Mouse (Mus musculus) right cerebral cortex, adult 2 months (tissue): ENCODE measurements around the gene Mtmr3.
A peak's percentile ranks its signal among the peaks of the same experiment; 100 is the strongest.

Experiments
- DNase-seq, 2 experiments: peaks; one replicate each; pipeline ENCODE4 v3.0.0; 2021 to 2022; ENCODE audit warnings: low spot score in 2 of 2

Gene Mtmr3

DNA sequence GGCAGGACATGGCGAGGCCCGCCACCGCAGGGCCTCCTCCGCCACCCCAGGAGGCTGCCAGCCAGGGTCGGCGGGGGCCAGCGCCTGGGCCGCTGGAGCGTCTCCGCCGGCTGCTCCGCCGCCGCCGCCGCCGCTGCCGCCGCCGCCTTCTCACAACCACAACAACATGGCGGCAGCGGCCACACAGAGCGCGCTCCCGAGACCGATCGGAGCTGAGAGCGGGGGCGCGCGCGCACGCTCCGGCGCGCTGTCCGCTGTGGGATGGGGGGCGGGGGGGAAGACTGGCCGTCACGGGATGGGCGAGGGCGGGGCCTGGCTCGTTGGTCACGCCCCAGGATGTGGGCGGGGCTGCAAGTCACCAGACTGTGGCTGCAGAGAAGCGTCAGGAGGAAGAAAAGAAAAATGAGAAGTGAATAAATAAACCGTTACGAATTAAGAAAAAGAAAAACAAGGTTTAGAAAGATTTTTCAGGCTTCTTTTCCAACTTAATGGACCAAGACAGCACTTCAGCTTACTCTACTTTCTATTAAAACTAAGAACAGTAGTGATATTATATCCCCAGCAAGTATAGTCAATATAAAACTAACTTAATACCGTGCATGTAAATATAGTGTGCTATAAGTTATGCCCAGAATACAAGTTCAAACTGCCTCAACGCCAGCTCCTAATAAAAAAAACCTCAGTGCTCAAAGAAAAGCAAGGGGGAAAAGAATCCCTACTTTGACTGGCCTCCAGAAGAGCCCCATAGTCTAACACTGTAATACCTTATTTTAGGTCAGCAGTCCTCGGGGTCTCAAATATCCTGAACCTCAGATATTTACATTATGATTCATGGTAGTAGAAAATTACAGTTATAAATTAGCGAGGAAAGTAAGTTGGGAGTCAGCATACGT, at the start of gene Mtmr3:
Mtmr3 (minus strand) TSS at position 256 of the 893 bp plus-strand sequence.
- peak; percentile 90 to 94 for DNase-seq

DNA sequence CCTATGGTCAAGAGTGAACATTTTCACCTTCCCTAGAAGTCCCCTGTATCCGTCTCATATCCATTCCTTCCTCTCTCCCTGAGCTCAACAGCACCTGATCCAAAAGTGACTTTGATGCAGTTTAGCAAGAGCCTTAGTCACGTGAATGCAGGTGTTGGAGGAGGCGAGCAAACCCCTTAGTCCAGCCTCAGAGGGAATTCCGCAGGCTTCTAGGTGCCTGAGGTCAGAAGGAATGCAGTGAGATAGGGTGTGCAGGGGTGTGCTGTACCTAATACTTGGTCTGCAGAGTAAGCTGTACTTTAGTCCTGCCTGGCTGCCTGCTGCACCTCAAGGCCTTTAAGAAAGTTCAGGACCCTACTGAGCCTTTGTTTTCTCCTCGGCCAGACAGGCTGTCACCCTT, 49.1 kb upstream of the Mtmr3 start:
- no peak for DNase-seq

DNA sequence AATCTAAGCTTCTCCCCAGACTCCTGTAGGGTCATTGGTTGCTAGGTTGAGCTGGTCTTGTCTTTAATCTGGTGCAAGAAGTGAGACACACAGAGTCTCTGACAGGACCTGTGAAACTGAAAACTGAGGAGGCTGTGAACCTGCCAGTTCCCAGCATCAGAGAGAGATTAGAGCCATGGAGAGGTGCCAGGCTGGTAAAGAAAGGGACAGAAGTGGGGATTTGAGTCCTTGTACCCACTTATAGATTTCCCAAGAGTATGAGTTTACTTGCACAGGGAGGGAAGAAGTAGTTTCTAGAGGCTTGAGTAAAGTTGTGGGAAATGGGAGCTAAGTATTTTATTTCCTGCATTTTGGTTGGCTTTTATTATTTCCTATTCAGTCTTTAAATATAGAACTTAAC, 46.5 kb upstream of the Mtmr3 start:
- DNase-seq = no peak

DNA sequence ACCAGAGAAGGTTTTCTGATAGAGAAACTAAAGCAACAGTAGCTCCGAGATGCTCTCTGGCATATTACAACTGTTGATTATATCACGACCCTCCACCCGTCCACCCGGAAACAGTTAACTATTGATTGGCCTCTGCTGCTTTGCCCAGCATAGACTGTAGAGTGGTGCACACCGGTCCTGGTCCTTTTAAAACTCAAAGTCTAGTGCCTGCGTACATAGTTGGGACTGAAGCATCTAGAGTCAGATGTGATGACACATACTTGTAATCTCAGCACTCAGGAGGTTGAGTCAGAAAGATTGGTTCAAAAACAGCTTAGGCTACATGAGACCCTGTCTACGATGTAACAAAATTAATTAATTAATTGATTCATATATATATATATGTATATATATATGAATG, 43.6 kb upstream of the Mtmr3 start:
- DNase-seq = no peak

DNA sequence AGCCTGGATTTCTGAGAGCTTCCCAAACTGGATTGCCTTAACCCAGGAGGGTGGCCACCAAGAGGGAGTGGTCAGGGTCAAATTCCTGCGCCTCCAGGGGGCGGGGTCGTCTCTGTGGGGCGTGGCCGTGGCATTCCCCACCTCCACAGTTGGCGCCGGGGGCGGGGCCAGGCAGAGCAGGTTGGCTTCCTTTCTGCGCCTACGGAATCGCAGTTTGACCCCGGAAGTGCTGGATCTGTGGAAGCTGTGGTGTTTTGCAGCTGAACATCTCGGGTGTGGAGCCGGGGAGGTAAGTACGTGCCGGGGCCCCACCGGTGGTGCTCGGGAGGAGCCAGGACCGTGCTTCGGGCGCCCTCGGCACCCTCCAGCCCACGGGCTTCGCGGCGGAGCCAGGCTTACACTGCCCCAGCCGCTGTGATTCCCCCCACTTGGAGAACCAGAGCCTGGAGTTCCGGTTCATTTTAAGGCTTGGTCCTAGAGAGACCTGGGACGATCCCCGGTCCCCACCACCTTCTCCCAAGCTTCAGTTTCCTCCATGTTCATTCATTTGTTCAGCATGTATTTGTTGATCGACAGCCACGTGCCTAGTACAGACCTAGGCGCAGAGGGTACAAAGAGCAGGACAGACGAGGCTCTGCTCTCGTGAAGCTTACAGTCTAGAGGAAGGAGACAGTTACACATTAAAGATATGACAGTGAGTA, 43.0 kb upstream of the Mtmr3 start, which contains the start of gene Ascc2:
Ascc2 (plus strand) TSS at position 214 of the 701 bp plus-strand sequence.
- DNase-seq = peak; percentile 87 to 90

DNA sequence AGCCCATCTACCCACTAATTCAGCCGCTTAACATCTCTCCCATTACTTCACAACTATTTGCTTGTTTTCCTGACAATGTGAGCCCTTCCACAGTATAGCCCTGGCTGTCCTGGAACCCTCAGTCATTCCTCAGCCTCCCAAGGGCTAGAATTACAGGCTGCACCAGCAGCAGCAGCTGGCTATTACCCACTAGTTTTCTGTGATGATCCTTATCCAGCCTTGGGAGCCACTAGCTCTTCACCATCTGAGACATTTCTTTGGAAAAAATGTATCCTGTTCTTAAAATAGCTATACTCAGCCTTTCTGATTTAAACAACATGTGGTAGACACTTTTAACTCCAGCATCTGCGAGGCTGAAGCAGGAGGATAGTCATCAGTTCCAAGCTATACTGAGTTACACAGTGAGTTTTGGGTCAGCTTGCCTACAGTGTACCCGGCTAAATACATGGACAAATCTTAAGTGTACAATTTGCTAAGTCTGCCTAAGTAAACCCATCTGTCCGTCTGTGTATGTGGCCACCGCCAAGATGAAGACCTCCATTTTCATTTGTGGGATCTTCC, 42.2 kb upstream of the Mtmr3 start:
- peak; percentile 13 to 21 for DNase-seq

DNA sequence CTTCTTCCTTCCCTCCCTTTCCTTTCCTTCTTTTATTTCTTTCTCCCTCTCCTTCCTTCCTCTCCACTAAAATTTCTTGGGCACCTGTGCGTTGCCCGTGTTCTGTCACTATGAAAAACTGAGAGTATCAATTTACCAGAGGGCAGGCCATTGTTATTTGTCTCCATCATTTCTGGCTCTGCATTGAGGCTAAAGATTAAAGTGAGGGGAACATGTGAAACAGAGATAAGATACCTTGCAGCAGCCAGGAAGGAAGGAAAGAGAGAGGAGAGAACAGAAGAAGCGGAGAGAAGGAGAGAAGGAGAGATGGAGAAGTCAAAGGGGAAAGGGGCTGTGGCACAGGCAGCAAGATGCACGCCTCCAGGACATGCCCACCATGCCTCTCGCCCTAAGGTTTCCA, 39.7 kb upstream of the Mtmr3 start:
- no peak for DNase-seq

DNA sequence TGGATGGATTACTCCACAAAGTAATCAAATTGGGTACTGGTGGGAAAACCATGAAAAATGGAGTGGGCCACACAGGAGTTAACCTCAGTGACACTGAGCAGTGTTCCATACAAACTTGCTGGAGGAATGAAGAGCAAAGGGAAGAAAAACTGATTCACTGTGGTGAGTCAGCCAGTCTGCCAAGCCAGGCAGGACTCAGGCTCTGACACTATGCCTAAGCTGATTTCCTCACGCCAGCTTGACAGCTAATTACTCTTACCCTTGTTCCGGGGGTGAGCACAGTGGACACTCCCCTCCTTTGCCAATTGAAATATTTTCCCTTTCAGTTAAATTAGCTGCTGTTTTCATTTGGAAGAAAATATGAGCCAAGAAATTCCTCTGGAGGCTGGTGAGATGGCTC, 38.8 kb upstream of the Mtmr3 start:
- no peak for DNase-seq

DNA sequence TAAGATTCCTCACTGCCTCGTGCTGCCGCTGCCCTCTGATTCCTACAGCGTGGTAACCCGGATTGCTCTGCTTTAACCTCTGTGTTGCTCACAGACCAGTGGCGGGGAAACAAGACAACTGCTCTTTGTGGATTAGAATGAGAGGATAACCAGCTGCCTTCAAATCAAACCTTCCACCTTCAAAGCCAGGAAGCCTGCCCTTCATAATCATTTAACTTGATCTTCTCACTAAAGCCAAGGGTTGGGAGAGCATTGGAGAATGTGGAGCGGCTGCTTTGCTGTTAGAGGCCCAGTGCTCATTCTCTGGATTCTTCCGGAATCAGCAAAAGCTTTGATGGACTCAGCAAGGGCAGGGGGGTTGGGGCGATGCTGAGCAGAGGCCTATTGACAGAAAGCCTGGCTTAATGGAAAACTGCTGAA, 35.2 kb upstream of the Mtmr3 start:
- DNase-seq = no peak

DNA sequence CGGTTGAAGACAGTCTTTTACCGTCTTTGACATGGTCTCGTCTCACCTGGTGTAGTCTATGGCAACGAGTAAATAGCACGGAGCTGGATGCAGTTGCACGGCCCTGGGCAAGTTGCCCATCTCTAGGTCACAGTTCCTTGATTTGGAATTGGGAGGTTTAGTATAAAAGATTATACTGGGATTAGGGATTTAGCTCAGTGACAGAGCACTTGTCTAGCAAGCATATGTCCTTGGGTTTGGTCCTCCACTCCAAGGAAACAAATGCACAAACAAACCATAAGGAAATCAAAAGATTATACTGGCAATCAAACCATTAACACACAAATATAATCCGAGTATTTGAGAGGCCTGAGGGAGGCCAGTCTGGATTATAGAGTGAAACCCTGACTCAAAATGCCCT, 33.0 kb upstream of the Mtmr3 start:
- DNase-seq = no peak

DNA sequence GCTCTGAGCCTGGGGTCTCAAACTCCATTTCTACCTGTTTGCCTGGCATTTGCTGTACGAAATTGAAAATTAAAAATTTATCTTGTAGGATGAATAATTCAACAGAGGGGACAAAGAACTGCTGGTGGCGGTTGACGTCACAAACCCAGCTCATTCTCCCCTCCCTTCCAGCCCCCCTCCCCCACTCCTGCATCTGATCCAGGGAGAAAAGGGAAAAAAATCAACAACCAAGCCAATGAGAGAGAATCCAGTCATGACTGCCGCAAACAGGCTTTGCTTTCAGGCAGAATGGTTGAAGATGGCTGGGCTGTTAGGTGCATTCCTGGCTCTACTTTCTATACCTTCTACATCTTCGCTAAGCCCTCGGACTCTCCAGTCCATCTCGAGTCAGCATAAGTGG, 31.3 kb upstream of the Mtmr3 start:
- no peak for DNase-seq

DNA sequence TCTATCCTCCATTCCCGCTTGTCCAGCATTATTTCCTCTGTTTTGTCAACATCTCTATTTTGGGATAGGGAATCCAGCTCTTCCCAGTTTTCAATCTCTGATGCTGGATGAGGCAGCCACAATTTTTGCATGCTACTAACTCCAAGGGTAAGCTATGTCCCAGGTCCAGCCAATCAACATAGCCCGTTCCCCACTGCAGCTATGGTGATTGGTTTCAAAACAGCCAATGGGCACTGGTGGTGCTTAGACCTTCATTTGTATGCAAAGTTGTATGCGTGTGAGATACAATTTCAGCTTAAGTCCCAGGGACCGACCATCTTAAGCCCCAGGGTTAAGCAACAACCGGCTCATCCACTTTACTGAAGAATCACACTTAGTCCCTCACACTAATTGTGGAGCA, 28.3 kb upstream of the Mtmr3 start:
- no peak for DNase-seq

DNA sequence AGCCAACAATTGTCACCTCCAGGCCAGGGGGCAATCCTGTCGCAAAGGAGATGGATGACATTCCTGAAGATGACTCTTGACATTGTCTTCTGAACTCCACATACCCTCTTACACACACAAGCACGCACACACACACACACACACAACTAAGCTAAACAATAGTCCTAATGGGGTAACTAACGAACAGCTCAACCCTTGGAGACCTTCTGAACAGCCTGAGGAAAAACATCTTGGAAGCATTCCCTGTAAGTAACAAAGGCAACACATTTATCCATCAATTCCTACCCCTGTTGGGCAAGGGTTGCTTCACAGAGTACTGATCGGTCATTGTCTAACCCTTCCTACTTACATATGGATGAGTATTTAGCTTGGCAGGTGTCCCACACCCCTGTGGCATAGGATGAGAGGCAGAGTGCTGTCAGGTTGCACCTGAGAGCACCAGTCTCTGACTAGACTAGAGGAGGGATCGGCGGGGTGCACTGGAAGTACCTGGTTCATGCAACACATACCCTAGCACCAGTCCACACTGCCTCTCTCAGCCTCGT, 27.9 kb upstream of the Mtmr3 start:
- no peak for DNase-seq

DNA sequence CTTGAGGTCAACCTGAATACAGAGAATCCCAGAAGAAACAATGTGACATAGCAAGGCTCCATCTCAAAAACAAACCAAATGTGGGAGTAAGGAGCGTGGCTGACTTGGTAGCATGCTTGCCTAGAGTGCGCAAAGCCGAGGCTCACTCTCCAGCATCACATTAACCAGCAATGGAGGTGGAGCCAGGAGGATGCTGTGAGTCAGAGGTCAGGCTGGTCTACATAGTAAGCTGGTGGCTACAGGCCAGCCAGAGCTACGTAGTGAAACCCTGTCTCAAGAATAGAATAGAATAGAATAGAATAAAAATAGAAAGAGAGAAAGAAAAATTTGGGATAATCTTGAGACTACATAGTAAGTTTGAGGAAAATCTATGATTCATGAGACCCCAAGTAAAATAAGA, 27.2 kb upstream of the Mtmr3 start:
- DNase-seq = no peak

DNA sequence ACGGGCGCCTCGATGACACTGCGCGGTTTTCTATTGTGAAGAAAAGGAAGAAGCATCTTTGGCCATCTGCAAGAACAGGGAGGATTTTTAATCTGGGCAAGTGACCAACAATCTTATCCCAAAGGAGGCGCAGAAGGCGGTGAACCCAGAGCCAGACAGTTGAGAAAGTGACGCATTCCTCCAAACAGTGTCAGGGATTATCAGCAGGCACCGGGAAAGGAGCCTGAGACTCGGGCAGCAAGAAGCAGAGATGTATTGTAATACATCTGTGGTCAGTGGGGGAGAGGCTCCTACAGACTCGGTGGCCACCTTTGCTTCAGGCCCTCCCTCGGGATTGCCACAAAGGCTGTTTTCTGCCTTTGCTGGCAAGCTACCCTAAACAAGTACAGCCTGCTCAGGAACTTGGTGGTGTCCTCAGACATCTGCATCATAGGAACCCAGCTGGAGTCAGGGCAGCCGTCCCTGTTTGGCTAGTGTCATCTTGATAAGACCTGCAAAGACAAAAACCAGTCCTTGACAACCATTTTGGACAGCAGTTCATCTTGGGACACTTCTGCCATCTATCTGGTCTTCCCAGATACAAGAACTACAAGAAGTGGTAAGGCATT, 25.9 kb upstream of the Mtmr3 start:
- peak in 1 of 2 experiments; percentile 16 for DNase-seq

DNA sequence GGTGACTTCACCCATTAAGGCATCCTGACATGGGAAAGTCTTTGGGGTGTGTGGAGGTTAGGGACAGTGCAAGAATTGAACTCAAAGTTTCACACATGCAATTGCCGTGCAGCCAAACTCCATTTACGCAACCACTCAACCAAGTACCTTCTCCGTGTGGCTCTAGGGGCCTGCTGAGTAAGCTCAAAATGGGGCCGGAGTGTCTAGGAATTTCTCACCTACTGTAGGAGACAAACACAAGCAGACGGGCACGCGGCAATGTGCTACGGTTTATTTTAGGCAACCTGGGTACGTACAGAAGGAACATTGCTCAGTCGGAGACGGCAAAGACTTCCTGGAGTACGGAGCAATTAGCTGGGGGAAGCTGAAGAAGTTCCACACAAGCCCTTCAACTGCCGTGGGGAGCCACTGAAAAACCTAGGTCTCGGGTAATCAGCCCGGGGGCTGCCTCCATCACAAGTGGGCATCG, 25.4 kb upstream of the Mtmr3 start, which contains the start of gene Gm11032:
Gm11032 (plus strand) TSS at position 51 of the 469 bp plus-strand sequence.
- peak; percentile 61 to 62 for DNase-seq

DNA sequence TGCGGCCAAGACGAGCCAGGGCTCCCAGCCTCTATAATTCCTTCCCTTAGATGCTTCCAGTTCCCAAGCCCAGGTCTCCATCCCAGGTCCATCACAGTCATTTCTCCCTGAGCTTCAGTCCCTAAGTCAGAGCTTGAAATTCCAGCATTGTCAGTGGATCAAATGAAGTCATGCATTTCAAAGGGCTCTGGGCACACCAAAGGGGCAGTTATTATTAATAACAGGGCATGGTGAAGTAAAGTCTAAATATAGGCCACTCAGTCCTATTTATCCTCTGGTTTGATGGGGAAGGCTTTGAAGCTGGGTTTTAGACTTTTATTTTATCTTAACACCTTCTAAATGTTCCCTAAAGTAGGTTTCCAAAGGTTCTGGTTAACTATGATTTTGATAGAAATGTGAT, 17.2 kb upstream of the Mtmr3 start:
- no peak for DNase-seq

DNA sequence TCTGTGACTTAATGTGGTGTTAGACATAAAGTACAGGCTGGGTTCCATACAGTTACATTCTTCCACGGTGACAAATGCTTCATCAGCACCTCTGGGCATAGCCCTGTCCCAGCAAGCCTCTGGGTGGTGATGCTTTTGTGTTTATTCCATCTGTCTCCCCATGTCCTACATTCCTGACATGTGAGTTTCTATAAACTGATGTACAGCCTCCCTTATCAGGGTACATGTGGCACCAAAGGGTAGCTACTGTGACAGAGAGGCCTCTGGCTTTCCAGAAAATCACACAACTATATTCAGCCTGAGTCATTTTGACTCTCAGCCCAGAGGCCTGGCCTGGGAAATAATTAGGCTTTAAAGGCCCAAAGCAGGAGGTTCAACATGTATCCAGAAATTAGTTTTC, 11.9 kb upstream of the Mtmr3 start:
- no peak for DNase-seq

DNA sequence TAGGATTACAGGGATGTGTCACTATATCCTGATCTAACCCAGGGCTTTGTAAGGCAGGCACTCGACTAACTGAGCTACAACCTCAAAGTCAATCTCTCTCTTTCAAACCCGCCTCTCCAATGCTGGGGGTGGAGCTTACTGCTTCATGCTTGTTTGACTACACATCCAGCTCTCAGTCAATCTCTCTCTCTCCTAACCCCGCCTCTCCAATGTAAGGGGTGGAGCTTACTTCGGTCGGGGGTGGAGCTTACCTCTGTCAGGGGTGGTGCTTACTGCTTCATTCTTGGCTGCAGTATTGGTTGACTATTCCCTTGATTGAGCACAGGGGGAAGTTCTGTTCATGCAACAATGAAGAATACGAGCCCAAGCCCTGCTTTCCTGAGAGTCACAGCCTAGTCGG, 10.8 kb upstream of the Mtmr3 start:
- DNase-seq = no peak

DNA sequence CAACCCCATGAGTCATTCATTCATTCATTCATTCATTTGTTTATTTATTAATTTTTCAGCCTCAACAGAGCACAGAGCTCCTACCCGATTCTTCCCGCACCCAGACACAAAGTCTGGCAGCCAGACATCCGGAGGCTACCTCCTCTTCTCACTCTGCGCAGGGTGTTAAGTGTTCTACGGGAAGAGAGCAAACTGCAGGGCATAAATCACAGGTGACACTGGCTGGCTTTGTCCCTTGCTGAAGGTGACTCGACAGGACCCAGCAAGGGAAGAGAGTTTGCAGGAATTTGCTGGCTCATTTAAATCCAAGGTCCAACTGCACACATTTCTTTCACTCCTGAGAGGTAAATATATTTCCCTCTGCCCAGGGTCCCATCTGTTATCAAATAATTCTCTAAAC, 9.8 kb upstream of the Mtmr3 start:
- DNase-seq = no peak

DNA sequence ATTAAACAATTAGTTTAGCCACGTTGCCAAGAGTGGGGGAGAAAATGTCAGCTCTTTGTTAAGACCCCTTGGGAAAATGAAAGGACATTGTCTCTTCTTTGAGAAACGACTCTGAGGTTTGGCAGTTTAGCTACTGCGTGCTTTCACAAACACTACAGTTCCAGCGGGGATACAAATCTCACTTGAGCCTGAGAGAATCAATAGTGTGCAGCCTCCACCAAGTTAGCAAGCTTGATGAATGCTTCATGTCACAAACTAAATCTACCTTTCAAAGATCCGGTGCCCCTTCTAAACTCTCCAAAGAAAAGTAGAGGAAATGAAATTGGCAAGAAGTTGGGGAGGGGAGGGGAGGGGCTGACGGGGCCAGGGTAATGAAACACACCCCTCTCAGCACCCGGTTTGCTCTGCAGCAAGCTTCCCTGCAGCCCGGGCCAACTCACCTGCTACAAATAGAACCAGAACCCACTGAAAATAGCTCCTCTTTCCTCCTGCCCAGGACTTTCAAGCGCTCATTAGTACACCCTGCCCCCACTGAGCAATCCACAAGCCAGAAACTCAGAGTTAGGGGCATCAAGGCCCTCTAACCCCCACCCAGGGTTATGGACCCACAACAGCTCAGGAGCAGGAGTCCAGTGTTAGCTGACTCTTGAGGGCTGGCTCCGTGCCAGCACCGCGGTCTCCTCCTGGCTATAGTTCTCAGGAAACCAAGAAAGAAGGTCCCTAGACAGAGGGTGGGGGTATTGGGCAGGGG, 8.2 kb upstream of the Mtmr3 start:
- DNase-seq = no peak
